In the genomic region with DNA sequence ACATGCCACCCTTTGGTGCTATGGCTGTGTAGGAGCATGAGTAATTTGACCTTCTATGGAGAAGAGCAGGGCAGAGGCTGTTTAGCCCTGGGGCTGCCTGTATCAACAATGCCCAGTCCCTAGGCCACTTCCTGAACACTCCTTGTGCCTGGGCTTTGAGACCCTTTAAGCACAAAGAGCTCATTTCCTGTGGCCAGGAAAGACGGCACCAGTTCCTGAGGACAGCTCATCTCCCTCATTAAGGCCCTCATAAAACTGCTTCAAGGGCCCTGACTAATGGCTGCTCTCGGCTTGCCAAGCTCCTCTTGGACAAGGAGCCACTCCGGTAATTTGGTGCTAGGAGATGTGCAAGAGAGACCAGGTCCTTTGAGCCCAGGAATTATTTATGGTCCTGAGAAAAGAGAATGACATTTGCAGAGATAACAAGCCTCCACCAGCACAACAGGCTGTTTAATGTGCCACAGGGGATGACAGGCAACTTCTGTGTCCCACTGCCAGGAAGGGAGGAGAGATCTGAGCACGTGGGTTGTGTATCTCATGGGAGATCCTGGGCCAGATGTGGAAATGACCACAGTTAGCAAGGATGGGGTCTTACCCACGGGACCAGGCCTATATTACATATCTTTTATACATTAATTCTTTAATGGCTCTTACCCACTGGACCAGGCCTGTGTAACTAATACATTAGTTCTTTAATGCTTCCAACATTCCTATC, we compare ENCODE assay signal across 8 mouse cellular contexts. TPM values are rescaled to one million over a fixed set of nuclear protein-coding genes. Genes with fewer than 3 reads are reported as not detected.
A peak's percentile ranks its signal among the peaks of the same experiment; 100 is the strongest.
DNase-seq lines count a peak whose midpoint lies in the region; ATAC-seq lines count a peak whose summit lies in the region.

No protein-coding gene starts in this region.

- H3K9me3 ChIP-seq in hindbrain, embryonic 11.5 days (ENCODE audit: control insufficient read depth, low read length) = no peaks in the 10 kb centered on the region

- H3K9ac ChIP-seq in hindbrain, embryonic 11.5 days (ENCODE audit: low read depth, low read length) = no peak overlapping the region

- no peak overlapping the region for H3K4me3 ChIP-seq in hindbrain, embryonic 11.5 days (ENCODE audit: low read depth, low read length)

- WGBS in hindbrain, embryonic 11.5 days = 52% methylated on average over 5 of the region's 5 CpGs

- H3K4me2 ChIP-seq in hindbrain, embryonic 11.5 days (replicated peaks; ENCODE audit: low read depth, low read length) = no peak overlapping the region

- no peaks in the 10 kb centered on the region for H3K36me3 ChIP-seq in hindbrain, embryonic 11.5 days (ENCODE audit: control insufficient read depth, insufficient read depth, low read length)

- peaks cover 2% of the 10 kb centered on the region; the same call in 1 of the 2 replicates for H3K4me1 ChIP-seq in hindbrain, embryonic 11.5 days (replicated peaks; ENCODE audit: control insufficient read depth, insufficient read depth, low read length)

- ATAC-seq in hindbrain, embryonic 11.5 days (ENCODE audit: low FRiP score) = no peak

- H3K27me3 ChIP-seq in hindbrain, embryonic 11.5 days (ENCODE audit: control insufficient read depth, insufficient read depth, low read length) = peaks cover 2% of the 10 kb centered on the region; the same call in 1 of the 2 replicates

- H3K27ac ChIP-seq in hindbrain, embryonic 11.5 days (ENCODE audit: low read depth, low read length) = peak overlapping the region; percentile 60; the same call in 1 of the 2 replicates

- DNase-seq in adrenal gland, adult (ENCODE audit: inconsistent age in 2 of 2, low spot score in 1 of 2) = peak; percentile 52 to 82
- DNase-seq in adrenal gland, postnatal 25 days = no peak
- peak; percentile 41 for DNase-seq in kidney, postnatal 10 days
- DNase-seq in kidney, adult 11 months = no peak
- no peak for DNase-seq in hindbrain, embryonic 11.5 days (ENCODE audit: low spot score)
- DNase-seq in mesoderm, embryonic 11.5 days (ENCODE audit: low read depth, low spot score) = peak; percentile 60
- no peak for DNase-seq in right cerebral cortex, postnatal 4 days
- DNase-seq in thymus, postnatal 14 days = no peak

RNA-seq across cellular contexts. Expression of a gene that starts 1.8 kb away (rescaled TPM):
- total RNA-seq in adrenal gland, postnatal 25 days (2021) = 67.8 and 70.3 TPM in 2 replicates
- 46.8 and 92.2 TPM in 2 replicates for polyA plus RNA-seq in hindbrain, embryonic 11.5 days (2014; fragmentation: Nextera tagmentation; extraction: Ambion mirVana)

RNA-seq across cellular contexts. Expression of a gene that starts 34.3 kb away (rescaled TPM):
- 0.33 and 0.38 TPM in 2 replicates for total RNA-seq in adrenal gland, postnatal 25 days (2021)
- 0.13 and 0.20 TPM in 2 replicates for polyA plus RNA-seq in hindbrain, embryonic 11.5 days (2014; fragmentation: Nextera tagmentation; extraction: Ambion mirVana)

RNA-seq across cellular contexts. Expression of a gene that starts 42.8 kb away (rescaled TPM):
- 7.8 and 10.7 TPM in 2 replicates for total RNA-seq in adrenal gland, postnatal 25 days (2021)
- polyA plus RNA-seq in hindbrain, embryonic 11.5 days (2014; fragmentation: Nextera tagmentation; extraction: Ambion mirVana) = 4.3 and 4.4 TPM in 2 replicates

Comparison
In these comparisons a context has a peak if more than half of its experiments do, and no peak if none do; other contexts are left out.
1. DNase-seq: peak in adrenal gland, adult (2 of 2), kidney, postnatal 10 days (single experiment) and mesoderm, embryonic 11.5 days (single experiment); none in adrenal gland, postnatal 25 days (single experiment), kidney, adult 11 months (single experiment), hindbrain, embryonic 11.5 days (single experiment), right cerebral cortex, postnatal 4 days (single experiment) and thymus, postnatal 14 days (single experiment).